Mouse (Mus musculus) testis, adult 2 months (tissue): ENCODE data around the gene Pfkfb3. TPM values are rescaled to one million over a fixed set of nuclear protein-coding genes. Genes with fewer than 3 reads are reported as not detected.
"Not testable (repeated sequence)": the region's sequence is repeated elsewhere in the genome, so short reads cannot be mapped to it uniquely, and the experiment has no call there.

Experiments used
- H3K27ac ChIP-seq: fragments of 200-500 bp; 2 replicates; pipeline ENCODE4 v1.5.1; 2012; ENCODE audit warnings: low read depth, low read length; ENCODE audit not compliant: control insufficient read depth, insufficient read depth
- H3K27me3 ChIP-seq: fragments of 200-500 bp; 2 replicates; pipeline ENCODE4 v1.6.1; 2012; ENCODE audit warnings: mild to moderate bottlenecking, low read length, moderate library complexity; ENCODE audit not compliant: control insufficient read depth, insufficient read depth
- H3K36me3 ChIP-seq: fragments of 200-500 bp; 2 replicates; pipeline ENCODE4 v1.6.1; 2012; ENCODE audit warnings: mild to moderate bottlenecking, low read length; ENCODE audit not compliant: control insufficient read depth, insufficient read depth
- H3K4me1 ChIP-seq: fragments of 200-500 bp; 2 replicates; pipeline ENCODE4 v1.6.1; 2012; ENCODE audit warnings: low read length; ENCODE audit not compliant: control insufficient read depth, insufficient read depth
- H3K4me3 ChIP-seq: fragments of 200-500 bp; 2 replicates; pipeline ENCODE4 v1.5.1; 2012; ENCODE audit warnings: low read depth, mild to moderate bottlenecking, low read length, moderate library complexity, mixed read lengths; ENCODE audit not compliant: control insufficient read depth
- CTCF ChIP-seq: fragments of 200-500 bp; IDR thresholded peaks from 2 replicates; pipeline ENCODE4 v1.5.1; 2012; ENCODE audit warnings: low read depth, mild to moderate bottlenecking, inconsistent platforms, low read length, moderate library complexity; ENCODE audit not compliant: control insufficient read depth, insufficient read depth, insufficient replicate concordance
- POLR2A ChIP-seq: fragments of 200-500 bp; IDR thresholded peaks from 2 replicates; pipeline ENCODE4 v1.6.1; 2012; ENCODE audit warnings: low read depth, mild to moderate bottlenecking, inconsistent platforms, low read length, moderate library complexity; ENCODE audit not compliant: control insufficient read depth
- polyA plus RNA-seq: library from polyadenylated mRNA; depleted of rRNA; stranded (reverse); fragments of >200 nt; gene quantifications from 2 replicates; pipeline ENCODE4 v1.2.3, GENCODE M21; 2012

Gene Pfkfb3
- polyA plus RNA-seq, 1 experiment, result 43.5 TPM

DNA sequence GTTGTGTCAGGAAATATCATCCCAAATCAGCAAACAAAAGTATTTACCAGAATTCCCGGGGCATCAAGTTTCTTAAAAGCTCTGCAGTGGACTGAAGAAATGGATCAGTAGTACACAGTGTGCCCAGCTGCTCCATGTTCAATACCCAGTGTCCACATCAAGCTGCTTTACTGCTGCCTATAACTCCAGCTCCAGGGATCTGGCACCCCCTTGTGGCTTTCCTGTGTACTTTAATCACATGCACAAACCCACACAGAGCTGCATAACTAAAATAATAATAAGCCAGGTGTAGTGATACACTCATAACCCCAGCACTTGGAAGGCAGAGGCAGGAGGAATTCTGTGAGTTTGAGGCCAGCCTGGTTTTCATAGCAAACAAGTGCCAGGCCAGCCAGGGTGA lies 11.2 kb downstream of the Pfkfb3 start:
- TF ChIP-seq CTCF, result no peak
- no peak for TF ChIP-seq POLR2A
- Histone ChIP-seq H3K27ac (no peak overlapping the region), H3K36me3 (no peaks in the 10 kb centered on the region)

DNA sequence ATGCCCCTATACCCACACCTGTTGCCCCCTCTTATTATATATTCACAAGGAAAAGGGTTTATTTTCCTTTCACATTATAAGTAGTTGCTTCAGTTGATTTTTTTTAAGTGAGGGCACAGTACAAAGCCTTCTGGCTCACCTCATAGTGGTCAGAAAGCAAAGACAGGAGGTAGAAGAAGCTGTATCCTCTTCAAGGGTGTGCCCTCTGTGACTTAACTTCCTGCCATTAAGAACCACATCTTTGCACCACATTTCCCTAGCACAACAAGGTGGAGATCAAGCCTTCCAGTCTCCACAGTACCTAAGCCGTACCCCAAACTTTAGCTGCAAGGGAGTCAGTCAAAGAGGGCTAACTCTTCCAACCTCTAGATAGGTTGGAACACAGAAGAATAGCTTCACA lies 11.8 kb downstream of the Pfkfb3 start:
- no peak overlapping the region for H3K4me3 ChIP-seq
- H3K4me1 ChIP-seq, result no peaks in the 10 kb centered on the region
- no peaks in the 10 kb centered on the region for H3K36me3 ChIP-seq
- no peaks in the 10 kb centered on the region for H3K27me3 ChIP-seq
- TF ChIP-seq POLR2A (no peak), CTCF (no peak)
- H3K27ac ChIP-seq, result no peak overlapping the region

More for the DNA sequence above, 11.2 kb downstream of the Pfkfb3 start:
- H3K4me1 ChIP-seq, result no peaks in the 10 kb centered on the region
- no peak overlapping the region for H3K4me3 ChIP-seq
- no peaks in the 10 kb centered on the region for H3K27me3 ChIP-seq

DNA sequence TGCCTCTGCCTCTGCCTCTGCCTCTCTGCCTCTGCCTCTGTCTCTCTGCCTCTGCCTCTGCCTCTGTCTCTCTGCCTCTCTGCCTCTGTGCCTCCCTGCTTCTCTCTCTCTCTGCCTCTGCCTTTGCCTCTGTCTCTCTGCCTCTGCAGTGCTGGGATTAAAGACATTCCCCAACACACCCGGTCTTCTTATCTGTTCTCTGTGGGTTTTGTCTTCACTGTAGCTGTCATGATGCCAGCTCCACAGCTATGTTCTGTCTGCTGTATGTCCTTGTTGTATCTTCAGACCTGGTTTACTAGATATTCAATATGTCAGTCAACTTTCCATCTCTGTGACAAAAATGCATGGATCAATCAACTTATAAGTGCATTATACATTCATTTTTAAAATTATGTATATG lies 12.3 kb downstream of the Pfkfb3 start:
- not testable (repeated sequence) for H3K4me3 ChIP-seq, H3K27me3 ChIP-seq, H3K36me3 ChIP-seq, H3K27ac ChIP-seq, H3K4me1 ChIP-seq

DNA sequence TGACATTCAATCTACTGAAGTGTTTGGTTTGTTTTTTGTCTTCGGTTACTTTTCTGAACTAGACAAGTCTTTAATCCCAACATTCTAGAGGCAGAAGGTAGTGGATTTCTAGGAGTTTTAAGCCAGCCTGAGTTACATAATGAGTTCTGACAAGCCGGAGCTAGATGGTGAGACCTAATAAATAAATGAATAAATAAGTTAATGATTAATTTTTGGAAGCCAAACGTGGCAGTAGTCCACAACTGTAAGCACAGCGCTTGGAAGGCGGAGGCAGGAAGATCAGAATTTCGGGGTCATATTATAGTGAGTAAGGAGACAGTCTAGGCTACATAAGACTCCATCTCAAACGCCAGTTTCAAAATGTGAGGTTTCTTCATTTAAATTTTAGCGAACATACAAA lies 17.9 kb downstream of the Pfkfb3 start:
- Histone ChIP-seq H3K4me3 (peak overlapping the region; percentile 76), H3K4me1 (peaks cover 4% of the 10 kb centered on the region), H3K27me3 (no peaks in the 10 kb centered on the region), H3K27ac (peak overlapping the region; percentile 82; the same call in 1 of the 2 replicates), H3K36me3 (no peaks in the 10 kb centered on the region)
- TF ChIP-seq CTCF (no peak), POLR2A (no peak)

DNA sequence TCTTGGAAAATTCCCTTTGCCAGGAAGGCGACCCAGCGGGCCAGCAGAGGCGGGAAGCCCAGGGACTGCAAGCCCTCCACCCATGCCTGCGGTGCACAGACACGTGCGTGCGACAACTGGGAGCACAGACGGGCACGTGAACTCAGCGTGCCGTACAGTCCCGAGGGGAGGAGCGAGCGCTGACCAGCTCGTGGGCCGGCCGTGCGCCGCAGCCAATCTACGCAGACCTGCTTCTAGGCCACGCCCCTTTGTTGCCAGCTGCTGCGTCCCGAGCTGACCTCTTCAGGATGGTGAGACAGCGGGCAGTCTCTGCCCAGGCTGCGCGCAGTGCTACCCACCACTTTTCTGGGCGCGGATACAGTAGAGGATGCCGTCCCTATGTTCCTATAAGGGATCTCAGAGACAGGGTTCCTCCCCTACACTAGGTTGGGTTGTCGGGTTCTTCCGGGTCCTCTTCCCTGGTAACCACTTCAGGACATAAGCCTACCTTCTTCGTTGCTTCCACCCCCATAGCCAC lies 18.4 kb downstream of the Pfkfb3 start:
- TF ChIP-seq CTCF, result no peak
- TF ChIP-seq POLR2A, result peak; percentile 89
- H3K27me3 ChIP-seq, result no peaks in the 10 kb centered on the region
- peaks cover 4% of the 10 kb centered on the region for H3K4me1 ChIP-seq
- no peaks in the 10 kb centered on the region for H3K36me3 ChIP-seq
- peak overlapping the region; percentile 82 for H3K27ac ChIP-seq
- H3K4me3 ChIP-seq, result peak overlapping the region; percentile 76

DNA sequence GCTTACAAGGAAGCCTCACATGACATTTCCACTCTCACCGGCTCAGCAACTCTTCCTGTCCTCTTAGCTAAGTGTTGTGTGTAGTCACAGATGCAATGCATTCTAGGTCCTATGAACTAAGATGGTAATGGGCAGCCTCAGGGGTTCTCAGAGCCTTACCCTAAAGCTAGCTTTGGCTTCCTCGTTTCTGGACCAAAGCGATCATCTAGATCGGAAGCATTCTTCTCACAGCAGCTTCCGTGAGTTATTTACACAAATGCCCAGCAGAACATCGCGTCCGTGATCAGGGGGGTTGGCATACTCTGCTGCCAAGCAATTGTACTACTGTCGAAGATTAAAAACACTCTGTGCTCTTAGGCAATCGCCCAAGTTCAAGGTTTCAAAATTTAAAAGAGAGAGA lies 19.1 kb downstream of the Pfkfb3 start:
- Histone ChIP-seq H3K27ac (0 out of 2 replicates have a peak overlapping the region, but pooled peaks have one; percentile 68), H3K36me3 (no peaks in the 10 kb centered on the region), H3K27me3 (no peaks in the 10 kb centered on the region), H3K4me1 (peaks cover 4% of the 10 kb centered on the region), H3K4me3 (peak overlapping the region; percentile 28)
- TF ChIP-seq POLR2A (no peak), CTCF (no peak)

DNA sequence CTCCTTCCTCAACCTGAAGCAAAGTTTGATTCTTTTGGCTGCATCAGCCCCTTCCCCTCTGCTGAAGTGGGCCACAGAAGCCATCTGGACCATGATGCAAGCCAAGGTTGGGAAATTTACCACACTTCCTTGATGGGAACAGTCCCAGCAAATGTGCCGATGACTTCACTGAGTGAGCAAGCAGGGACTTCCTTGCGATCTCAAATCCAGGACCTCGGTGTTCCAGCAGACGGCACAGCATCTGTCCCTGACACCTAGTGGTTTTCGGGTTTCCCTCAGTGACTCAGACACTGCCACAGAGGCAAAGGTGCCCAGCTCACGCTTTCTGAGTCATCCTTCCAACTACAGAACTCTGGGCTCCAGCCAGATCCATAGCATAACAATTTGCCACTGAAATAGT lies 23.8 kb downstream of the Pfkfb3 start:
- Histone ChIP-seq H3K27ac (no peak overlapping the region), H3K27me3 (no peaks in the 10 kb centered on the region), H3K4me1 (no peaks in the 10 kb centered on the region; the same call in none of the 2 replicates), H3K36me3 (no peaks in the 10 kb centered on the region), H3K4me3 (no peak overlapping the region)
- TF ChIP-seq POLR2A, result no peak
- TF ChIP-seq CTCF, result no peak

DNA sequence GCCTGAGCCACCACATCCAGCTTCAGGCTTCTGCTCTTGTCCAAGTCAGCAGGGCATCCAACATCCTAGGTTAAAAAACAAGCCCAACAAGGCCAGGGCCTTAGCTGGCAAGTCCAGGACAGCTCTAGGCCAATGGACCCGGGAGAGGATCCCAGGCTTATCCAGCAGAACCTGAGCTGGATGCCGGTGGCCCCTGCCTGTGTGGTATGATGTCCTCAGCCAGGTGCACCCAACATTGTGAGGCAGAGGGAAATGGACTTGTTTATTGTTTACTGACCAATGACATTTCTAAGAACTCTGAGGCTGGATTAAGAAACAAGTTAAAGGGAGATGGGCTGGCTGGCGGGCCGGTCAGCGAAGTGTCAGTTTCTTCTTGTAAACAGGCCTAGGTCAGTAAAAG lies 27.8 kb downstream of the Pfkfb3 start:
- Histone ChIP-seq H3K4me1 (no peaks in the 10 kb centered on the region; the same call in 1 of the 2 replicates), H3K4me3 (no peak overlapping the region), H3K27ac (no peak overlapping the region), H3K27me3 (no peaks in the 10 kb centered on the region), H3K36me3 (no peaks in the 10 kb centered on the region)
- TF ChIP-seq CTCF (no peak), POLR2A (no peak)
